Mouse (Mus musculus): ENCODE results near the gene Anxa6. TPM values are rescaled to one million over a fixed set of nuclear protein-coding genes. Genes with fewer than 3 reads are reported as not detected.
"Not testable (repeated sequence)": the region's sequence is repeated elsewhere in the genome, so short reads cannot be mapped to it uniquely, and the experiment has no call there.

Gene Anxa6
- polyA plus RNA-seq, 1 experiment from 2014 or later: 41.6 TPM

DNA sequence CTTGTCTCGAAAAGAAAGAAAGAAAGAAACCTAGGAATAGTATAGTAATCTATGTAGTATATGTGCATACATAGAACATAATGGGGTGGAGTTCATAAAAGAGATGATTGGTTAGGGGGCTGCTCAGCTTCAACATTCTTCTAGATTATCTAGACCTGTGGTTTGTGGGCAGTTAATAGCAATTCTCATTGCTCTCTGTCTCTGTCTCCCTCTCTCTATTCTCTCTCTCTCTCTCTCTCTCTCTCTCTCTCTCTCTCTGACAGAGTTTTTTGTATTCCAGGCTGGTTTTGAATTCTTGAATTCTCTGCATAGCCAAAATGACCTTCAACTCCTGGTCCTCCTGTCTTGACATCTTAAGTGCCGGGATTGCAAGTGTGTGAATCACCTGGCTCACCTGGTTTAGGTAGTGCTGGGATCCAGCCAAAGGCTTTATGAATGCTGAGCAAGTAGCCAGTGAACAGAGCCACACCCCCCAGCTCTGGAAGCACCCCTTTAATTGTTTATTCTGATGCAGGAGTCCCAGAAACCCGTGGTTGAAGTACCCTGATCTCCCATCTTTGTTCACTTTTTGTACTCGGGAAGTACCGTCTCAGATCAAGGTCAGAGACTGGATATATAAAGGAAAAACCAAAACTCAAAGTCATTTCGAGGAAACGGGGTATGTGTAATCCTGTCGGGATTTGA, 61.7 kb downstream of the Anxa6 start:
- WGBS: 76% methylated on average over 8 of the region's 8 CpGs
- DNase-seq (ENCODE audit: low spot score) (no peak), ATAC-seq (no peak)
- H3K9me3 ChIP-seq (replicated peaks; ENCODE audit: control insufficient read depth, low read length): no peaks in the 10 kb centered on the region
- peaks cover 6% of the 10 kb centered on the region; the same call in 1 of the 2 replicates for H3K4me1 ChIP-seq (ENCODE audit: control insufficient read depth, insufficient read depth, low read length)
- H3K27me3 ChIP-seq (replicated peaks; ENCODE audit: control insufficient read depth, insufficient read depth, low read length): no peaks in the 10 kb centered on the region
- H3K4me2 ChIP-seq (ENCODE audit: low read length): no peak overlapping the region
- no peak overlapping the region for H3K27ac ChIP-seq (ENCODE audit: low read depth, low read length)
- H3K36me3 ChIP-seq (ENCODE audit: control insufficient read depth, insufficient read depth, low read length): no peaks in the 10 kb centered on the region
- H3K4me3 ChIP-seq (ENCODE audit: low read depth, low read length): no peak overlapping the region
- no peak overlapping the region for H3K9ac ChIP-seq (ENCODE audit: low read length)

DNA sequence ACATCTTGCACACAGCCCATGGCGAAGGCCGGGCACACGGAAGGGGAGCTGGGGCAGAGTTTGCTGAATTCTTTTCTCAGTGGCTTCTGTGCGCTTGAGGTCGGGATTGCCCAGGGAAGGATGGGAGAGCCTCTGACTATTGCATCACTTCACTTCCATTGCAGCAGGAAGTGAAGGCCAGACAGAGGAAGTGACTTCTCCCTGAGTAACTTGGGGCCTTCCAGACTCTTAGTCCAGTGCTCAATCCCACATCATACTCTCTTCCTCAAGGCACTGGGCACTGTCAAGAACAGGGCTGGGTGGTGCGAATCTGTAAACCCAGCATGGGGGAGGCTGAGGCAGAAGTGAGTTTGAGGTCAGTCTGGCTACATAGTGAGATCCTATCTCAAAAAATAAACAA, 68.0 kb downstream of the Anxa6 start:
- Histone ChIP-seq H3K36me3 (ENCODE audit: control insufficient read depth, insufficient read depth, low read length) (no peaks in the 10 kb centered on the region), H3K9me3 (replicated peaks; ENCODE audit: control insufficient read depth, low read length) (no peaks in the 10 kb centered on the region), H3K9ac (ENCODE audit: low read length) (no peak overlapping the region), H3K4me1 (ENCODE audit: control insufficient read depth, insufficient read depth, low read length) (no peaks in the 10 kb centered on the region), H3K4me2 (ENCODE audit: low read length) (no peak overlapping the region), H3K4me3 (ENCODE audit: low read depth, low read length) (no peak overlapping the region), H3K27me3 (replicated peaks; ENCODE audit: control insufficient read depth, insufficient read depth, low read length) (no peaks in the 10 kb centered on the region), H3K27ac (ENCODE audit: low read depth, low read length) (no peak overlapping the region)
- DNase-seq (ENCODE audit: low spot score) (no peak), ATAC-seq (no peak)
- 86% methylated on average over 6 of the region's 6 CpGs for WGBS

DNA sequence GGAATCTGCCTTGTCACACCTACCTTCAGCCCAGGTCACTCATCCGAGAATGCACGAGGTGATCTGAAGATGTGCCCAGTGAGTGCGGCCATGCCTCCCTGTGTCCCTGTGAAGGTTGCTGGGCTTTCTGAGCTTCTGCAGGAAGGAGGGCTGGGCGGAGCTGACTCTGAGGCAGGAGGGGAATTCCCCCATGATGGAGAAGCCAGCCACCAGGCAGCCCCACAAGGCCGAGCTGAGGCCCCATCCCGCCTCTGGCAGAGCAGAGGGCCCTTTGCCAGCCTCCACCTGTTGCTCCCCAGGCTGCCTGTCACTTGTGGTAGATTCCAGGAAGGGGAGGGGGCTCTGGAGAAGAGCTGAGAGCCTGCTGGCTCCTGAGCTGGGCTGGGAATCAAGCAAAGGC, 70.4 kb downstream of the Anxa6 start, which contains the start of gene Tnip1:
TSS of gene Tnip1 (minus strand) at position 108 of the 400 bp plus-strand sequence.
- Histone ChIP-seq H3K27me3 (replicated peaks; ENCODE audit: control insufficient read depth, insufficient read depth, low read length) (no peaks in the 10 kb centered on the region), H3K4me1 (ENCODE audit: control insufficient read depth, insufficient read depth, low read length) (no peaks in the 10 kb centered on the region), H3K36me3 (ENCODE audit: control insufficient read depth, insufficient read depth, low read length) (no peaks in the 10 kb centered on the region), H3K9me3 (replicated peaks; ENCODE audit: control insufficient read depth, low read length) (no peaks in the 10 kb centered on the region), H3K27ac (ENCODE audit: low read depth, low read length) (no peak within 1 kb of the TSS), H3K9ac (ENCODE audit: low read length) (no peak within 1 kb of the TSS), H3K4me2 (ENCODE audit: low read length) (no peak within 1 kb of the TSS), H3K4me3 (ENCODE audit: low read depth, low read length) (no peak within 1 kb of the TSS)
- no peak for DNase-seq (ENCODE audit: low spot score)
- WGBS: 43% methylated on average over 6 of the region's 6 CpGs
- ATAC-seq: no peak

DNA sequence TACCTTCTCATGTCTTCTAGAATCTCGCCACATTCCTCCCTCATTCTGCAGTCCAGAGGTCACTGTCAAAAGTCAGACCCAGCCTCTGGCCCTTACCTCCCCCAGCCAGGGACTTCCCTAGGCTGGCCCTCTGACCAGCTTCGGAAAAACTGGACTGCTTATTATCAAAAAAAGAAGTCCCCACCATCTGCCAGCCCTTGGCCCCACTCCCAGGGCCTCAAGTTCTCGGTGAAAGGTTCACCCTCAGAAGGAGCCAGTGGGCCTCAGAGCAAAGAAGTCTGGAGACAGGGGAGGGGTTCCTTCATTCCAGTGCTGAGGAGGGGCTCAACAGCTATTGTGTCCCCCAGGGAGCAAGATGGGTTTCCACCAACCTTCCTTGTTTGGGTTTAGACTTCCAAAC, 71.3 kb downstream of the Anxa6 start:
- ATAC-seq (no peak), DNase-seq (ENCODE audit: low spot score) (no peak)
- Histone ChIP-seq H3K9ac (ENCODE audit: low read length) (no peak overlapping the region), H3K4me1 (ENCODE audit: control insufficient read depth, insufficient read depth, low read length) (no peaks in the 10 kb centered on the region), H3K4me2 (ENCODE audit: low read length) (no peak overlapping the region), H3K4me3 (ENCODE audit: low read depth, low read length) (no peak overlapping the region), H3K27me3 (replicated peaks; ENCODE audit: control insufficient read depth, insufficient read depth, low read length) (no peaks in the 10 kb centered on the region), H3K36me3 (ENCODE audit: control insufficient read depth, insufficient read depth, low read length) (no peaks in the 10 kb centered on the region), H3K27ac (ENCODE audit: low read depth, low read length) (no peak overlapping the region), H3K9me3 (replicated peaks; ENCODE audit: control insufficient read depth, low read length) (no peaks in the 10 kb centered on the region)
- 65% methylated on average over 3 of the region's 3 CpGs for WGBS

DNA sequence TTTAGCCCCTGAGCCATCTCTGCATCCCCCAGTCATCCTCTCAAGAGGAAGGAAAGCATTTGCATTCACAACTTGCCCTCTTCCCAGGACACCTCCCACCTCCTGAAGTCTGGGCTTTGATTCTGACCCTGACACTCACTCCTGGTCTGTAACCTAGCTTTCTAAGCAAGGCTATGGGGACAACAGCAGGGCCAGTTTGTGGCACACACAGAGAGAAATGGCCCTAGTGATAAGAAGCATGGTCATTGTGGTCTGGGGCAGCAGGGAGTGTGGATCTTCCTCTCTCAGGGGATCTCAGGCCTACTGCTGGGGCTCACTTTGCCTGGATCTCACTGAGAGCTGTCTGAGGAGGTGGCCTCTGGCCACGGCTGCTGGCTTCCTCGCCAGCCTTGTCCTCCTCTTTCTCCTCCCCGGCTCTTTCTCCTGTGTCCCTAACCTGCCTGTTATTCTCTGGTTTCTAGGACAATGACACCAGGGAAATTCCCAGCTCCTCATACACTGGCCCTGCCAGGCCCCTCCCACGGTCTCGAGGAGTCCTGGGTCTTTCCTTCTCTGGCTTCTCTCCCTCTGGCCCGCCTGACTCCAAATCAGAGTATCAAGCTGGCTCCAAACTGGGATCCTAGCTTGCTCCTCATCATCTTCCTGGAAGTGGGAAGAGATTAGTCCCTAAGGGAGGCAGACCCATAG, 71.9 kb downstream of the Anxa6 start:
- no peaks in the 10 kb centered on the region for H3K9me3 ChIP-seq (replicated peaks; ENCODE audit: control insufficient read depth, low read length)
- H3K9ac ChIP-seq (ENCODE audit: low read length): no peak overlapping the region
- DNase-seq (ENCODE audit: low spot score) (no peak), ATAC-seq (no peak)
- no peak overlapping the region for H3K4me3 ChIP-seq (ENCODE audit: low read depth, low read length)
- no peaks in the 10 kb centered on the region for H3K4me1 ChIP-seq (ENCODE audit: control insufficient read depth, insufficient read depth, low read length)
- H3K27ac ChIP-seq (ENCODE audit: low read depth, low read length): no peak overlapping the region
- H3K4me2 ChIP-seq (ENCODE audit: low read length): no peak overlapping the region
- H3K36me3 ChIP-seq (ENCODE audit: control insufficient read depth, insufficient read depth, low read length): no peaks in the 10 kb centered on the region
- H3K27me3 ChIP-seq (replicated peaks; ENCODE audit: control insufficient read depth, insufficient read depth, low read length): no peaks in the 10 kb centered on the region
- 74% methylated on average over 6 of the region's 6 CpGs for WGBS

DNA sequence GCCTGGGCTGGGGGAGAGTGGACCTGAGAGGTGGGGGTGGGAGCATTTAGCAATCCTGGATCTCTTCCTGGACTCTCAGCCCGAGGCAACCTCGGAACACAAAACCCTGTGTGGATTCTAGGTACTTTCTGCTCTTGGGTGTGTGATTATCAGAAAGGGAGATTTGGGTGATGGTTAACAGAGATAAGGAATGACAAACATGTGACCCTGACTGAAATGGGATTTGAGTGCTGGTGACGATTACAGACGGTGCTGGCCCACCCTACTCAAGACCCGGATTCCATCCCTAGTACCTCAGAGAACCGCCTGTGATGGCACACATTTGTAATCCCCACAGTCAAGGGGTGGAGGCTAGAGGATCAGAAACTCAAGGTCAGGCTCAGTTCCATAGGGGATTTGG, 73.0 kb downstream of the Anxa6 start:
- DNase-seq (ENCODE audit: low spot score) (no peak), ATAC-seq (no peak)
- H3K27ac ChIP-seq (ENCODE audit: low read depth, low read length): no peak overlapping the region
- 88% methylated on average over 6 of the region's 6 CpGs for WGBS
- no peaks in the 10 kb centered on the region for H3K27me3 ChIP-seq (replicated peaks; ENCODE audit: control insufficient read depth, insufficient read depth, low read length)
- H3K9me3 ChIP-seq (replicated peaks; ENCODE audit: control insufficient read depth, low read length): no peaks in the 10 kb centered on the region
- H3K4me2 ChIP-seq (ENCODE audit: low read length): no peak overlapping the region
- H3K9ac ChIP-seq (ENCODE audit: low read length): no peak overlapping the region
- no peaks in the 10 kb centered on the region for H3K4me1 ChIP-seq (ENCODE audit: control insufficient read depth, insufficient read depth, low read length)
- no peaks in the 10 kb centered on the region for H3K36me3 ChIP-seq (ENCODE audit: control insufficient read depth, insufficient read depth, low read length)
- no peak overlapping the region for H3K4me3 ChIP-seq (ENCODE audit: low read depth, low read length)

DNA sequence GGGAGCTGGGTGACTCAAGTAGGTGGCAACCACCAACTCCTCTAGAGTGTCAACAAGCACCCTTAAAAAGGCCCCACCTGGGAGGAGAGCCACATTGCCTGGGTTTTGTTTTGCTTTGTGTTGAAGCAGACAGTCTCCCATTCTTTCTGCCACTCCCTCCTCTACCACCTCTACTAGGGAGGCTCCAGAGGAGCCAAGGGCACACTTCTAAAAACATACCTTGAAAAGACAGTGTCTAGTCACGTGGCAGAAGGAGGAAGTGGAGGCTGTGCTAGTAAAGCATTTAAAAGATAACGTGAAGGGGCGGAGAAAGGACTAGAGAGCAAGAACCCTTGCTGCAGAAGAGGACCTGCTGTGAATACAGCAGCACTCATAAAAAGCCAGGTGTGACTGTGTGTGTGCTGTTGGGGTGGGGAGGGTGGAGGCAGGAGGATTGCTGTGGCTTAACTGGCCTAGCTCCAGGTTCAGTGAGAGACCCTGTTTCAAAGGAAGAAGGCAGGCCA, 74.6 kb downstream of the Anxa6 start:
- WGBS: 56% methylated on average over 3 of the region's 3 CpGs
- no peak for DNase-seq (ENCODE audit: low spot score)
- ATAC-seq: no peak
- H3K9me3 ChIP-seq (replicated peaks; ENCODE audit: control insufficient read depth, low read length): no peaks in the 10 kb centered on the region
- no peak overlapping the region for H3K4me3 ChIP-seq (ENCODE audit: low read depth, low read length)
- H3K4me1 ChIP-seq (ENCODE audit: control insufficient read depth, insufficient read depth, low read length): peaks cover 3% of the 10 kb centered on the region; the same call in 1 of the 2 replicates
- no peaks in the 10 kb centered on the region for H3K36me3 ChIP-seq (ENCODE audit: control insufficient read depth, insufficient read depth, low read length)
- H3K27me3 ChIP-seq (replicated peaks; ENCODE audit: control insufficient read depth, insufficient read depth, low read length): no peaks in the 10 kb centered on the region
- no peak overlapping the region for H3K27ac ChIP-seq (ENCODE audit: low read depth, low read length)
- H3K9ac ChIP-seq (ENCODE audit: low read length): no peak overlapping the region
- no peak overlapping the region for H3K4me2 ChIP-seq (ENCODE audit: low read length)

DNA sequence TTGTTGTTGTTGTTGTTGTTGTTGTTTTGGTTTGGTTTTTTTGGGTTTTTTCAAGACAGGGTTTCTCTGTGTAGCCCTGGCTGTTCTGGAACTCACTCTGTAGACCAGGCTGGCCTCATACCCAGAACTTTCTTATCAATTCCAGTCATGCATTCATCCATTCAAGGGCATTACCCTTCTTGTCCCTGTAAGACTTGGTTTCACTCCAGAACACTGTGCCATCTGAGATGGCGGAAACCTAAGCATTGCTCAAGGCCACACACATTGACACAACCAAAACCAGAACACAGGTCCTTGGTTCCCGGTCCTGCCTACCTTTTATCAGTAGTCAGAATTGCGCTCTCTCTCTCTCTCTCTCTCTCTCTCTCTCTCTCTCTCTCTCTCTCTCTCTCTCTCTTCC, 75.5 kb downstream of the Anxa6 start:
- H3K9ac ChIP-seq (ENCODE audit: low read length); H3K27ac ChIP-seq (ENCODE audit: low read depth, low read length); ATAC-seq; H3K4me3 ChIP-seq (ENCODE audit: low read depth, low read length); H3K4me1 ChIP-seq (ENCODE audit: control insufficient read depth, insufficient read depth, low read length); H3K27me3 ChIP-seq (replicated peaks; ENCODE audit: control insufficient read depth, insufficient read depth, low read length); H3K36me3 ChIP-seq (ENCODE audit: control insufficient read depth, insufficient read depth, low read length); H3K9me3 ChIP-seq (replicated peaks; ENCODE audit: control insufficient read depth, low read length); H3K4me2 ChIP-seq (ENCODE audit: low read length); DNase-seq (ENCODE audit: low spot score): not testable (repeated sequence)
- WGBS: 82% methylated on average over 3 of the region's 3 CpGs

DNA sequence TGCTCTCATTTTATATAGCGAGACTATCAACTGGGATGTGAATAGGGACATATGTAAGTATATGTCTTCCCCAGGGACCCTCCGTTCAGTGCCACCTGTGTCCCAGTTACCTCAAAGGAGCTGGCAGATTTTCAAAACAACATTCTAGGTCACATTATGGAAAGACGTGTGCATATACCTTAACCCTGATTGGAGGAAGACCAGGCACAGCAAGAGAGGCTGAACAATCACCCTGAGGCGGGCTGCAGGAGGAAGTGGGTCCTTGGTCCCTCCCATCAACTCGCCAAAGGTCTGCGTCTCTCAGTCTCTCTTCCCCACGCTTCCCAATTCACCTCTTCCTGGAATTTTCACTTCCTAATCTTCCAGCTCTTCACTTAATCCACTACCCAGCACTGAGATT, 76.3 kb downstream of the Anxa6 start:
- Histone ChIP-seq H3K9ac (ENCODE audit: low read length) (no peak overlapping the region), H3K27me3 (replicated peaks; ENCODE audit: control insufficient read depth, insufficient read depth, low read length) (no peaks in the 10 kb centered on the region), H3K27ac (ENCODE audit: low read depth, low read length) (no peak overlapping the region), H3K36me3 (ENCODE audit: control insufficient read depth, insufficient read depth, low read length) (no peaks in the 10 kb centered on the region), H3K9me3 (replicated peaks; ENCODE audit: control insufficient read depth, low read length) (no peaks in the 10 kb centered on the region), H3K4me2 (ENCODE audit: low read length) (no peak overlapping the region), H3K4me1 (ENCODE audit: control insufficient read depth, insufficient read depth, low read length) (peaks cover 3% of the 10 kb centered on the region; the same call in 1 of the 2 replicates), H3K4me3 (ENCODE audit: low read depth, low read length) (no peak overlapping the region)
- ATAC-seq (no peak), DNase-seq (ENCODE audit: low spot score) (no peak)
- WGBS: 54% methylated on average over 7 of the region's 7 CpGs
